10 mouse cellular contexts compared by ENCODE assay signal in genomic region chrX:101981450-101981849, GRCm38 (mm10).
DNase-seq lines count a peak whose midpoint lies in the region; ATAC-seq and TF ChIP-seq lines count a peak whose summit lies in the region.
"Had no signal": no experiment of that assay in that cellular context is flagged by ENCODE, and none has a peak within 500 bp of the region (broad histone marks: within the 10 kb centered on the region; RNA-seq: fewer than 3 reads in every experiment).

No protein-coding gene starts in this region.

- peak; percentile 32 for DNase-seq in embryo, embryonic 10 days (ENCODE audit: low spot score)
- no peak for DNase-seq in embryo, embryonic 9.5 days (ENCODE audit: extremely low spot score)
- DNase-seq in left cerebral cortex, adult 2 months (ENCODE audit: extremely low spot score in 1 of 2, low spot score in 2 of 2): no peak
- no peak for DNase-seq in left cerebral cortex, adult 18-20 months (ENCODE audit: low spot score in 2 of 2)
- peak; percentile 22 for DNase-seq in NIH3T3 (ENCODE audit: low read depth)
- no peak for DNase-seq in ovary, adult 18-20 months (ENCODE audit: low spot score)
- no peak for DNase-seq in right cerebral cortex, postnatal 10 days (ENCODE audit: low spot score in 2 of 2)
- DNase-seq: cerebellum, adult 9-10 months had no signal

- no peak overlapping the region for H3K4me3 ChIP-seq in left cerebral cortex, adult 2 months
- H3K4me3 ChIP-seq: kidney, embryonic 15.5 days had no signal

- H3K27ac ChIP-seq in left cerebral cortex, adult 2 months: no peak overlapping the region
- H3K27ac ChIP-seq: kidney, embryonic 15.5 days had no signal

- intact Hi-C loops in left cerebral cortex, adult 2 months (cut with DNase I): loop anchor here (1.0 kb wide), 1 partner anchor 85 kb away; no protein-coding TSS in a partner anchor

- ATAC-seq in megakaryocyte progenitor cell, adult 5-6 weeks (replicated peaks; ENCODE audit: poor library complexity): peak; percentile 71

- TF ChIP-seq CTCF in left cerebral cortex, adult 2 months (IDR thresholded peaks at IDR 0.05): peak; percentile 62

Comparison
In these comparisons a context has a peak if more than half of its experiments do, and no peak if none do; other contexts are left out.
1. DNase-seq: peak in embryo, embryonic 10 days (single experiment) and NIH3T3 (single experiment); none in embryo, embryonic 9.5 days (single experiment), left cerebral cortex, adult 2 months (0 of 2), left cerebral cortex, adult 18-20 months (0 of 2), ovary, adult 18-20 months (single experiment) and right cerebral cortex, postnatal 10 days (0 of 2).